Mouse (Mus musculus): Measurements from ENCODE around the gene Ints6l.
A peak's percentile ranks its signal among the peaks of the same experiment; 100 is the strongest.

The Ints6l gene

GRCm38 (mm10) chrX:56454671-56455371 is at the start of gene Ints6l:
Gene Ints6l, plus strand, starts transcription at chrX:56454857.
- peak; percentile 83 for DNase-seq (ENCODE audit: low spot score)

- no peak for DNase-seq (ENCODE audit: low spot score)
Observed at GRCm38 (mm10) chrX:56405482-56405881, 49.2 kb upstream of the Ints6l start.

- DNase-seq (ENCODE audit: low spot score): no peak
Observed at GRCm38 (mm10) chrX:56406128-56406527, 48.5 kb upstream of the Ints6l start.

- DNase-seq (ENCODE audit: low spot score): no peak
Observed at GRCm38 (mm10) chrX:56416277-56416676, 38.4 kb upstream of the Ints6l start.

GRCm38 (mm10) chrX:56417541-56417940 is 37.1 kb upstream of the Ints6l start:
- DNase-seq (ENCODE audit: low spot score): no peak

- DNase-seq (ENCODE audit: low spot score): no peak
Observed at GRCm38 (mm10) chrX:56430601-56431000, 24.1 kb upstream of the Ints6l start.

GRCm38 (mm10) chrX:56435758-56436283 is 18.8 kb upstream of the Ints6l start:
- no peak for DNase-seq (ENCODE audit: low spot score)

- DNase-seq (ENCODE audit: low spot score): no peak
Observed at GRCm38 (mm10) chrX:56446487-56447428, 7.9 kb upstream of the Ints6l start.

GRCm38 (mm10) chrX:56447524-56448015 is 7.1 kb upstream of the Ints6l start, which contains the start of gene Gm2174:
Gene Gm2174, plus strand, starts transcription at chrX:56447965.
- no peak for DNase-seq (ENCODE audit: low spot score)

- peak; percentile 88 for DNase-seq (ENCODE audit: low spot score)
Observed at GRCm38 (mm10) chrX:56455372-56456246, 952 bp downstream of the Ints6l start.

- DNase-seq (ENCODE audit: low spot score): no peak
Observed at GRCm38 (mm10) chrX:56456379-56456778, 1.7 kb downstream of the Ints6l start.

GRCm38 (mm10) chrX:56462020-56462933 is 7.6 kb downstream of the Ints6l start:
- no peak for DNase-seq (ENCODE audit: low spot score)

GRCm38 (mm10) chrX:56464906-56465305 is 10.2 kb downstream of the Ints6l start:
- DNase-seq (ENCODE audit: low spot score): no peak

- no peak for DNase-seq (ENCODE audit: low spot score)
Observed at GRCm38 (mm10) chrX:56467688-56468087, 13.0 kb downstream of the Ints6l start.

- no peak for DNase-seq (ENCODE audit: low spot score)
Observed at GRCm38 (mm10) chrX:56468422-56468821, 13.8 kb downstream of the Ints6l start.

GRCm38 (mm10) chrX:56474035-56474434 is 19.4 kb downstream of the Ints6l start:
- no peak for DNase-seq (ENCODE audit: low spot score)

- no peak for DNase-seq (ENCODE audit: low spot score)
Observed at GRCm38 (mm10) chrX:56477553-56477952, 22.9 kb downstream of the Ints6l start.

GRCm38 (mm10) chrX:56481906-56482305 is 27.2 kb downstream of the Ints6l start:
- DNase-seq (ENCODE audit: low spot score): no peak

- peak; percentile 82 for DNase-seq (ENCODE audit: low spot score)
Observed at GRCm38 (mm10) chrX:56489758-56490157, 35.1 kb downstream of the Ints6l start.

GRCm38 (mm10) chrX:56497241-56497640 is 42.6 kb downstream of the Ints6l start:
- DNase-seq (ENCODE audit: low spot score): no peak
